Mouse (Mus musculus) layer of hippocampus, postnatal 14 days (tissue): ENCODE results near the gene Zfp988. TPM values are rescaled to one million over a fixed set of nuclear protein-coding genes. Genes with fewer than 3 reads are reported as not detected.
"Not testable (repeated sequence)": the region's sequence is repeated elsewhere in the genome, so short reads cannot be mapped to it uniquely, and the experiment has no call there.

ENCODE experiments used
- DNase-seq, 2 experiments: peaks; one replicate each; pipeline ENCODE4 v3.0.0; 2021 to 2022; ENCODE audit warnings: low spot score in 2 of 2, mixed read lengths in 1 of 2
- total RNA-seq, 2 experiments: library from RNA; stranded (reverse); gene quantifications; 2 replicates each; pipeline ENCODE4 v1.2.3; 2021

The Zfp988 gene
- total RNA-seq, 2 experiments from 2014 or later: 0.31 TPM; not detected in 1

GRCm38 (mm10) chr4:147343042-147343908 lies 37.8 kb downstream of the Zfp988 start:
- DNase-seq: not testable (repeated sequence)

- DNase-seq: not testable (repeated sequence)
Measured at GRCm38 (mm10) chr4:147345061-147345554, 39.6 kb downstream of the Zfp988 start.

GRCm38 (mm10) chr4:147346361-147347035 lies 41.0 kb downstream of the Zfp988 start:
- DNase-seq: not testable (repeated sequence)

GRCm38 (mm10) chr4:147347300-147347699 lies 41.8 kb downstream of the Zfp988 start:
- not testable (repeated sequence) for DNase-seq

- DNase-seq: not testable (repeated sequence)
Measured at GRCm38 (mm10) chr4:147347880-147348279, 42.4 kb downstream of the Zfp988 start.

GRCm38 (mm10) chr4:147348401-147348800 lies 42.9 kb downstream of the Zfp988 start:
- DNase-seq: not testable (repeated sequence)

- DNase-seq: not testable (repeated sequence)
Measured at GRCm38 (mm10) chr4:147348906-147349686, 43.6 kb downstream of the Zfp988 start.

GRCm38 (mm10) chr4:147349687-147350415 lies 44.4 kb downstream of the Zfp988 start:
- not testable (repeated sequence) for DNase-seq

- not testable (repeated sequence) for DNase-seq
Measured at GRCm38 (mm10) chr4:147350541-147350940, 45.1 kb downstream of the Zfp988 start.

- DNase-seq: not testable (repeated sequence)
Measured at GRCm38 (mm10) chr4:147351376-147351980, 46.0 kb downstream of the Zfp988 start.

- DNase-seq: not testable (repeated sequence)
Measured at GRCm38 (mm10) chr4:147353626-147354025, 48.2 kb downstream of the Zfp988 start.

GRCm38 (mm10) chr4:147356042-147356441 lies 50.6 kb downstream of the Zfp988 start:
- DNase-seq: not testable (repeated sequence)

GRCm38 (mm10) chr4:147357195-147357594 lies 51.7 kb downstream of the Zfp988 start:
- not testable (repeated sequence) for DNase-seq

- DNase-seq: not testable (repeated sequence)
Measured at GRCm38 (mm10) chr4:147361003-147361402, 55.5 kb downstream of the Zfp988 start, which contains the start of gene Zfp978. Gene Zfp978 (plus strand): TSS chr4:147361303.

- DNase-seq: not testable (repeated sequence)
Measured at GRCm38 (mm10) chr4:147361872-147362271, 56.4 kb downstream of the Zfp988 start.

- not testable (repeated sequence) for DNase-seq
Measured at GRCm38 (mm10) chr4:147369564-147369963, 64.1 kb downstream of the Zfp988 start.

- DNase-seq: not testable (repeated sequence)
Measured at GRCm38 (mm10) chr4:147383199-147383598, 77.7 kb downstream of the Zfp988 start.
